Mouse (Mus musculus) bone marrow, adult 2 months (tissue): Measurements from ENCODE around the gene Nkd2.

Experiments
- CTCF ChIP-seq: fragments of 200-500 bp; IDR thresholded peaks from 2 replicates; pipeline ENCODE4 v1.5.1; 2011; ENCODE audit warnings: low read length, control low read depth; ENCODE audit not compliant: control insufficient read depth, insufficient read depth
- POLR2A ChIP-seq: fragments of 200-500 bp; IDR thresholded peaks from 2 replicates; pipeline ENCODE4 v1.6.1; 2011; ENCODE audit warnings: low read depth, mild to moderate bottlenecking, control low read depth, low read length, borderline replicate concordance; ENCODE audit not compliant: control insufficient read depth

DNA sequence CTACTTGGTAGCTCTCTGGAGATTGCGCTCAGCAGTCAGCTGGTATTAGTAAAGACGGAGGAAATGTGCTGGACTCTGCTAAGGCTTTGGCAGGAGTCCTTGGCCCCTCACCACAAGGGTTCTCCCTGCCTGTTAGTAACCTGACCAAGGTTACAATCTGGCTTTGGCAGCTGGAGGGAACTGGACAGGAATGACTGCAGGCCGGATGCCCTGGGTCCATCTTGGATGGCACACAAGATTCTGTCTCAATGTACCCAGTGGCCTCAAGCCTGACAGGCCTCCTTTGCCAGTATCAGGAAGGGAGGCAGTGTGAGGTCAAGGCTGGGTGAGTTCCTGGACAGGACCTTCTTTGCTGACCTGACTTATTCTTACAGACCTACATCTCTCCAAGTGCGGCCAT lies 55.3 kb downstream of the Nkd2 start:
- TF ChIP-seq CTCF = no peak
- no peak for TF ChIP-seq POLR2A
